Mouse (Mus musculus) thymus, postnatal 4 days (tissue): Measurements from ENCODE around the gene Gm2000.
"Not testable (repeated sequence)": the region's sequence is repeated elsewhere in the genome, so short reads cannot be mapped to it uniquely, and the experiment has no call there.

ENCODE experiments used
- DNase-seq: peaks from one replicate; pipeline ENCODE4 v3.0.0; 2021

Gene Gm2000

DNA sequence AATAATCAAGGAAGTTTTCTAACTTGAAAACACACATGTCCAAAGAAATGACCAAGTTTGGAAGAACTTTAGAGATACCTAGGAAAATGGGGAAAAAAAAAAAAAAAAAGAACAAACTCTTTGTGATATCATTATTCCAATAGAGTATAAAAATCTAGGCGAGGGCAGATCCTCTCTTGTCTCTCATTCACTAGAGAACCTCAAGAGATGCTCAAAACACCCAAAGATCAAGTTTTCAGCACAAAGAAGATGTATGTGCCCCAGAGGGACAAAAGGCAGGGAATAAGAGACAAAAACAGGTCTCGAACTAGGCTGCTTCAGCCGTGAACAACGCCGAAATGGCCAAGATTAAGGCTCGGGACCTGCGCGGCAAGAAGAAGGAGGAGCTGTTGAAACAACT, at the start of gene Gm2000:
Gene Gm2000 (plus strand): TSS at position 301 of the 400 bp plus-strand sequence.
- DNase-seq = no peak

DNA sequence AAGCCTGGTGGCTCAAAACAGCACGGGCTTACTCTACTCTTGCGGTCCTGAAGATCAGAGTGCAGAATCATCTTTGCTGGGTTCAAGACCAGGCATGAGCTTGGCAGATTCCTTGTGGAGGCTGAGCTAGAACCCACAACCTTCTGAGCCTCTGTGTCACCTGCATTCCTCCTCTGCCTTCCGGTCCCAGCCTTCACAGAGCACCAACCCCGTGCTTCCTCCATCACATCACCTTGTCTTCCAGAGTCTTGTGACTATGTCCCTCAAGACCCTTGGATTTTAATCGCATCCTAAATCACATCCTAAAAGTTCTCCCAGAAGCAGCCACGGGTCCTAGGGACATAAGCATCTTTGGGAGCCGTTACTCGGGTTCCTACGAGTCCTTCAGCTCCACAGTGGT, 42.7 kb upstream of the Gm2000 start:
- DNase-seq = no peak

- DNase-seq = no peak
Observed at GRCm38 (mm10) chr1:156340847-156341246, 25.0 kb upstream of the Gm2000 start.

DNA sequence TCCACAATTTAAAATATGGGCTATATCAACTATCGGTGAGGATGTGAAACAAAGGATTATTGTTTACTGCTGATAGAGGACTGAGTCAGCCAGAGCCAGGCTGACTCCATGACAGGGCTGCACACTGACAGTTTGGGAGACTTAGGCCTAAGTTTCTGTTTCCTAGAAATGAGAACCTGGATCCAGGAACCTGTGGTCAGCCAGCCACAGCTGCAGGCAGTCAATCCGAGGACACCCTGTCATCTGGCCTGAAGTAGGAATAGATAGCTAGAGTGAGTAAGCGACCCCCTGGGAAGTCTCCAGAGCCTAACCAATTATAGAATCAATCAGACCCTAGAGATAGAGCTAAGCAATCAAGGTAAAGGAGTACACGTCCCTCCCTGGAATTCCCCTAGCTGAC, 21.4 kb upstream of the Gm2000 start:
- DNase-seq = no peak

- no peak for DNase-seq
Observed at GRCm38 (mm10) chr1:156345633-156346032, 20.2 kb upstream of the Gm2000 start.

- DNase-seq = no peak
Observed at GRCm38 (mm10) chr1:156349031-156349430, 16.8 kb upstream of the Gm2000 start.

DNA sequence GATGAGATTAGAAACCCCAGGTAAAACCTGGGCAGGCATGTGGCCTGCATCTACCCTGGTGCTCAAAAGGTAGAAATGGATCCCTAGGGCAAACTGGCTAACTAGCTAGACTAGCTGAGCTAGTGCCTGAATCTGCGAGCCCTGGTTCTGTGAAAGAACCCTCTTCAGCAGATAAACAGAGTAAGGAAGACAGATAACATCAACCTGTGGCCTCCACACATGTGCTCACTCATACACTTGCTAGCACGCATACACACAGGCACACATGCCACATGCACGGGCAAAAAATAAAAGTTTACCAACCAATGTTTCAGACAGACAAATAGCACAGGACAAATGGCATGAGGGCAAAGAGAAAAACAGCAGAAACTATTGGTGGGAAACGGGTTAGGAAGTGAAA, 15.4 kb upstream of the Gm2000 start:
- peak; percentile 50 for DNase-seq

DNA sequence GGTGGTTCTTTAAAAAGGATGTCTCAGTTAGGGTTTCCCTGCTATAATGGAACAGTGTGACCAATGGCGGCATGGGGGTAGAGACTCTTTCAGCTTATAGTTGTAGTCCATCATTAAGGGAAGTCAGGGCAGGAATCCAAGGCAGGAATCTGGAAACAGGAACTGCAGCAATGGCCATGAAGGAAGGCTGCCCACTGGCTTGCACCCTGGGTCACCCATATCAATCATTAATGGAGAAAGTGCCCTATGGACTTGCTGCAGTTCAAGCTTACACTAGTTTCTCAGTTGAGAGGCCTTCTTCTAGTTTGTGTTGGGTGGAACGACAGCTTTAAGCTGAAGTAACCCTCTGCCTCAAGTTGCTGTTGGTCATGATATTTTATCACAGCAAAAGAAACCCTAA, 13.4 kb upstream of the Gm2000 start:
- DNase-seq = no peak

- DNase-seq = no peak
Observed at GRCm38 (mm10) chr1:156381217-156381616, 15.4 kb downstream of the Gm2000 start.

- DNase-seq = no peak
Observed at GRCm38 (mm10) chr1:156386232-156386631, 20.4 kb downstream of the Gm2000 start.

DNA sequence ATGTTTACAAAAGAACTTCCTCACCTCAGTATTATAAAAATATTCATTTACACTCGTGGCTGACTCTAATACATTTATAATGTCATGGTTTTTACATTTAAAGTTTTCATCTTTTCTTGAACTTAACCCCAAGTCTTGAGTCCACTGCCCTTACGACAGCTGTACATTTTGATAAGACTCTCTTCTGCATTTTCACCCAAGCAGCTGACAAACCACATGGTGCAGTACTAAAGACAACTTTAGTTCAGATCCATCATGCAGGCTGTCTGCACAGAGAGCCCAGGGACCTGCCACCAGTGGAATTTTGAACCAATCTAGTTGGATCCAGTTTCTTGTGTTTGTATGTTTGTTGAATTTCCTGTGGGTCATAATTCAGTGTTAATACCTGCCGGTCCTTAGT, 21.0 kb downstream of the Gm2000 start:
- DNase-seq = no peak

- no peak for DNase-seq
Observed at GRCm38 (mm10) chr1:156393148-156393547, 27.3 kb downstream of the Gm2000 start.

DNA sequence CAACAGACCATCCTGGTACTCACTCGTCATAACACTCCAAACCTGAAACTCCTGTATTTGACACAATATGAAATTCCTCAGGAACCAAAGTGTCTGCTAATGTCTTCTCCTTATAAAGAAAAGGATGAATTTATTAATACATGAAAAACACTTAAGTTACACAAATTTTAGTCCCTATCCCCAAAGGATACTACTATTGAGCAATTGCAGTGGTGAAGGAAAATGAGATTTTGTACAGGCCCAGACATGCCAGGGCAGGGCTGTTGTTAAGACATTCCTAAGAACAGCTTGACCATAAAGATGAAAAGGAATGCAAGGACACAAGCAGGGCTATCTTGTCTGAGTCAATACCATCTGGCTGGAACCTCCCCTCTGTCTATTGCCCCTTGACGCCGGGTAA, 34.3 kb downstream of the Gm2000 start:
- not testable (repeated sequence) for DNase-seq

DNA sequence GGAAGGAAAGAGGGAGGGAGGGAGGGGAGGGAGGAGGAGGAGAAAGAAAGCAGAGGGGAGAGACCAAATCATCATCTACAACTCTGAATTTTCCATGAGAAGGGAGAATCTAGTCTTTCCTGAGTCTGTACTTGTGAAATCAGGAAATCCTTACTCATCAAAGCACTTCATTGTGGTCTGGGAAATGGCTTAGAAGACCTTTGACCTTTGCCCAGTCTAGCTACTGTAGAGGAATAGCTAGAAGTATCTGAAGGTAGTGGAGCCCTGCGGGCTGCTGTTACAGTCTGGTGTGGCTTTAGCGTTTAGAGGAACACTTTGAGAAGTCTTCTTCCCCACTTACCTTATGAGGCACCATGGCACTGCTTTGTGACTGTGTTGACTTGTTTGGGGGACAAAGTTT, 36.7 kb downstream of the Gm2000 start:
- DNase-seq = no peak

DNA sequence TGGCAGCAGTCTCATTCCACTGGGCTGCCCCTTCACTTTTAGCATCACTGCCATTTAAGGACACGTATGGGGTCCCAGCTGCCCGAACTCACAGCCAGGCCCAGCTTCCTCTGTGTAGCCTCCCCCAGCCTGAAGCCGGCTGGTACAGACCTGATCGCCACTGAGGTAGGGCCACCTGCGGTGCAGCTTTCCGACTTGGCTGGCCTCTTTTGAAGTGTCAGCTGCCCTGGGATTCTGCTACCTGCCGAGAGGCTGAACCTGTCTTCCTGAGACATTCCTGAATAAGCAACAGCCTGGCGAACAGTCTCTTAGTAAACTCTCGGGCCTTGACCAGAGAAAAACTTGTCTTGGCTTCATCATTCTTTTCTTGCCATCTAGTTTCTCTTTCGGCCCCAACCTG, 37.4 kb downstream of the Gm2000 start:
- no peak for DNase-seq

DNA sequence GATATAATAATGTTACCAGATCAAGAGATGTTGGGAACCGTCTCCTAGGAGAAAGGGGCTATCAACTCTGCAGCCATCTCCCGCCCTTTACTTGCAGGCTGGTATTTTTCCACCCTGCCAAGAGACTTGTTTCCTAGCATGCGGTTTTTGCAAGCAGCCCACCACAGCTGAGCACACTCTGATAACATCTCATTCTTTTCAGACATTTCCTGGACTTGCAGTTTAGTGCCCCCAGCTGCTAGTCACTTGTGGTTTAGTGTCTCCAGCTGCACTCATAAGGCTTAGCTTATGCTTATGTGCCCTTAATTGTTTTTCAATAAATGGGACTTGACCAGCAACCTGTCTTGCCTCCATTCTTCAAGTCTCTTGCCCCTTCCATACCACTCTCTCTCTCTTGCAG, 42.2 kb downstream of the Gm2000 start:
- DNase-seq = peak; percentile 63

DNA sequence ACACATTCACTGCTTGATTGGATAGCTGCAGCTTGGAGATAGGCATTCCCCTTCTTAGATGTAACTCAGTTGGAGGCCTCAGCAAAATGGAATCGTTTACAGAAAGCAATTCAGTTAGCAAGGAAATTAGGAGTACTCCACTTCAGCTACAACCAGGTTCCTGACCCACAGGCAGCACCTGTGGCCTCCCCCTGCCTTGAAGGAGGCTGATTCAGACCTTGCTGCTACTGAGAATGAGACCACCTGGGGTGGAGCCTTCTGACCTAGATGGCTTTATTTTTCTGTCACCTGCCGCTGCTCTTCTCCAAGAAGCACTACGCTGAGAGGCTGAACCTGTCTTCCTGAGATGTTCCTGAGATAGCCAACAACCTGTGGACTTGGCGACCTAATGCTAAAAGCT, 42.7 kb downstream of the Gm2000 start:
- peak; percentile 72 for DNase-seq
